Mouse (Mus musculus) limb, embryonic 15.5 days (tissue): Measurements from ENCODE around the gene Gm27027. TPM values are rescaled to one million over a fixed set of nuclear protein-coding genes. Genes with fewer than 3 reads are reported as not detected.

Experiments used
- ATAC-seq: fragments of 200-750 bp; cut with Nextera tagmentation; 2 replicates; pipeline ENCODE4 v1.8.0; 2017; ENCODE audit warnings: low read depth, moderate TSS enrichment; ENCODE audit not compliant: insufficient number of reproducible peaks, low FRiP score, low TSS enrichment
- H3K27ac ChIP-seq: fragments of 300-500 bp; sonication (generic); 2 replicates; pipeline ENCODE4 v1.5.1; 2015; ENCODE audit warnings: moderate library complexity, mild to moderate bottlenecking, inconsistent platforms
- H3K27me3 ChIP-seq: fragments of 300-500 bp; sonication (generic); 2 replicates; pipeline ENCODE4 v1.6.1; 2015; ENCODE audit warnings: inconsistent platforms
- H3K36me3 ChIP-seq: fragments of 300-500 bp; sonication (generic); 2 replicates; pipeline ENCODE4 v1.6.1; 2015; ENCODE audit warnings: inconsistent platforms
- H3K4me1 ChIP-seq: fragments of 300-500 bp; sonication (generic); 2 replicates; pipeline ENCODE4 v1.6.1; 2015; ENCODE audit warnings: inconsistent platforms
- H3K4me2 ChIP-seq: fragments of 300-500 bp; sonication (generic); 2 replicates; pipeline ENCODE4 v1.6.1; 2015; ENCODE audit warnings: mild to moderate bottlenecking, inconsistent platforms
- H3K4me3 ChIP-seq: fragments of 300-500 bp; sonication (generic); 2 replicates; pipeline ENCODE4 v1.5.1; 2015; ENCODE audit warnings: mild to moderate bottlenecking, inconsistent platforms
- H3K9ac ChIP-seq: fragments of 300-500 bp; sonication (generic); 2 replicates; pipeline ENCODE4 v1.6.1; 2015; ENCODE audit warnings: inconsistent platforms
- H3K9me3 ChIP-seq: fragments of 300-500 bp; sonication (generic); 2 replicates; pipeline ENCODE4 v1.6.1; 2016; ENCODE audit warnings: inconsistent platforms
- WGBS: fragments of 180-500 bp; shearing (Covaris S2); methylation state at CpG from one replicate; pipeline ENCODE4 v1.1.7; 2015; 5-methylcytosine and 5-hydroxymethylcytosine counted together
- polyA plus RNA-seq: library from polyadenylated mRNA; unstranded; fragments of >200 nt; fragmentation: Nextera tagmentation; extraction: Ambion mirVana; gene quantifications from 2 replicates; pipeline ENCODE4 v1.2.1, GENCODE M21; 2015

Gm27027 gene
- polyA plus RNA-seq, 1 experiment from 2014 or later: not detected

- no peak overlapping the region for H3K4me3 ChIP-seq
- 72% methylated on average over 5 of the region's 5 CpGs for WGBS
- no peak for ATAC-seq
- H3K9me3 ChIP-seq: no peaks in the 10 kb centered on the region
- H3K27me3 ChIP-seq: no peaks in the 10 kb centered on the region; the same call in 1 of the 2 replicates
- no peaks in the 10 kb centered on the region for H3K36me3 ChIP-seq
- H3K4me1 ChIP-seq: no peaks in the 10 kb centered on the region
- no peak overlapping the region for H3K9ac ChIP-seq
- no peak overlapping the region for H3K27ac ChIP-seq
- H3K4me2 ChIP-seq: no peak overlapping the region
These were observed 86.4 kb downstream of the Gm27027 start for GRCm38 (mm10) chr2:93909716-93910115.

- Histone ChIP-seq H3K27me3 (no peaks in the 10 kb centered on the region; the same call in 1 of the 2 replicates), H3K9me3 (no peaks in the 10 kb centered on the region), H3K27ac (no peak overlapping the region), H3K9ac (no peak overlapping the region), H3K4me3 (no peak overlapping the region), H3K4me2 (no peak overlapping the region), H3K4me1 (peaks cover 5% of the 10 kb centered on the region; the same call in 1 of the 2 replicates), H3K36me3 (no peaks in the 10 kb centered on the region)
- 37% methylated on average over 9 of the region's 9 CpGs for WGBS
- no peak for ATAC-seq
These were observed 88.4 kb downstream of the Gm27027 start for GRCm38 (mm10) chr2:93907519-93908294.

Other genes with a start within 250 kb of the Gm27027 start
- gene Ext2, start 173.8 kb downstream of the Gm27027 start, polyA plus RNA-seq: 114 and 121 TPM in 2 replicates
- gene Accs, start 146.4 kb downstream of the Gm27027 start, polyA plus RNA-seq: 6.5 and 7.8 TPM in 2 replicates
- gene Accsl, start 127.2 kb downstream of the Gm27027 start, polyA plus RNA-seq: not detected in 2 replicates
- 3.6 and 4.0 TPM in 2 replicates for gene Gm13889, start 39.2 kb downstream of the Gm27027 start, polyA plus RNA-seq
- gene Alkbh3, start 14.5 kb upstream of the Gm27027 start, polyA plus RNA-seq: 63.1 and 69.3 TPM in 2 replicates
- gene Hsd17b12, start 161.6 kb upstream of the Gm27027 start, polyA plus RNA-seq: 116 and 134 TPM in 2 replicates